Mouse (Mus musculus) heart, embryonic 12.5 days (tissue): ENCODE measurements around the gene Zc3h12c. TPM values are rescaled to one million over a fixed set of nuclear protein-coding genes. Genes with fewer than 3 reads are reported as not detected.

Experiments
- ATAC-seq: fragments of 200-750 bp; cut with Nextera tagmentation; 2 replicates; pipeline ENCODE4 v1.8.0; 2017; ENCODE audit warnings: moderate TSS enrichment, moderate library complexity; ENCODE audit not compliant: insufficient number of reproducible peaks, low FRiP score
- H3K27ac ChIP-seq: fragments of 300-500 bp; sonication (generic); 2 replicates; pipeline ENCODE4 v1.5.1; 2016; ENCODE audit warnings: mild to moderate bottlenecking, moderate library complexity; ENCODE audit not compliant: poor library complexity, severe bottlenecking
- H3K27me3 ChIP-seq: fragments of 300-500 bp; sonication (generic); replicated peaks from 2 replicates; pipeline ENCODE4 v1.6.1; 2016; ENCODE audit warnings: mild to moderate bottlenecking, moderate library complexity
- H3K36me3 ChIP-seq: fragments of 300-500 bp; sonication (generic); 2 replicates; pipeline ENCODE4 v1.6.1; 2016; ENCODE audit warnings: mild to moderate bottlenecking, moderate library complexity
- H3K4me1 ChIP-seq: fragments of 300-500 bp; sonication (generic); replicated peaks from 2 replicates; pipeline ENCODE4 v1.6.1; 2016; ENCODE audit warnings: mild to moderate bottlenecking
- H3K4me2 ChIP-seq: fragments of 300-500 bp; sonication (generic); 2 replicates; pipeline ENCODE4 v1.6.1; 2016; ENCODE audit warnings: mild to moderate bottlenecking, moderate library complexity
- H3K4me3 ChIP-seq: fragments of 300-500 bp; sonication (generic); 2 replicates; pipeline ENCODE4 v1.5.1; 2016; ENCODE audit warnings: mild to moderate bottlenecking
- H3K9ac ChIP-seq: fragments of 300-500 bp; sonication (generic); 2 replicates; pipeline ENCODE4 v1.6.1; 2016; ENCODE audit warnings: mild to moderate bottlenecking, moderate library complexity
- H3K9me3 ChIP-seq: fragments of 300-500 bp; sonication (generic); replicated peaks from 2 replicates; pipeline ENCODE4 v1.6.1; 2016; ENCODE audit warnings: mild to moderate bottlenecking, moderate library complexity
- WGBS: fragments of 180-500 bp; shearing (Covaris S2); methylation state at CpG from one replicate; pipeline ENCODE4 v1.1.7; 2016; 5-methylcytosine and 5-hydroxymethylcytosine counted together
- polyA plus RNA-seq: library from polyadenylated mRNA; unstranded; fragments of >200 nt; fragmentation: Nextera tagmentation; extraction: Ambion mirVana; gene quantifications from 2 replicates; pipeline ENCODE4 v1.2.1, GENCODE M21; 2016

The Zc3h12c gene
- polyA plus RNA-seq, 1 experiment from 2014 or later = 4.0 TPM

DNA sequence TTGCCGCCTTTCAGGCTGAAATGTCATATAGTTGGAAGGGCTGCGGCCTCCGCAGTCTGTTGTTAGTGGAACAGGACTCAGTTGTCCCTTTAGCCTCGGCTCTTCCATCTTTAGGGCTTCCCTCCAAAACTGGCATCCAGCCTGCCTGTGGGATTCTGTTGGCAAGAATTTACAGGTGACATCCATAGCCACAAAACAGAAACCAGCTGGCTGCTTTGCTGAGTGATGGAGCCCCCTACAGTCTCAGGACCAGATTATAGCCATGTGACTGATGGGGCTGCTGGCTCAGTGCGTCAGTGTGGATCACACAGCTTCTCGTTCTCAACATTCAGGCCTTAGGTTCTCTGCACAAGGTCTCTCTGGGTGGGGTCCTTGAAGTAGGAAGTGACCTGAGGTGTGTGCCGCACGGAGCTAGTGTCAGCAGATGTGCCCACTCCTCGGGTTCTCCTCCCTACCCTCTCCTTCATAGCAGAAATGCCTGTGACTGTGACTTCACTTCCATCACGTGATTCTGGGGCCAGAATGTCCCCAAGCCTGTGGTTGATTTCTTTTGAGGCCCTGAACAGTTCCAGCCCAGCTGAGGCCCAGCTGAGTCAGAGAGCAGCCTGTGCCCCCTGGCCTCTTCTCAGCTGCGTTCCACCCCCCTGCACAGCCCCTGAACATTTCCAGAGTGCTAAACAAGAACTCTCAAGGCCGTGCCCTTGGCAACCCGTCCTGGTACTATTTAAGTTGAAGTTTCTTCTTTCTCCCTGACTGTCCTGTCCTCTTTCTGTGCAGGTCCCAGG is 66.1 kb downstream of the Zc3h12c start:
- 54% methylated on average over 13 of the region's 13 CpGs for WGBS
- no peaks in the 10 kb centered on the region for H3K36me3 ChIP-seq
- no peak overlapping the region for H3K4me3 ChIP-seq
- H3K27ac ChIP-seq = peak overlapping the region; percentile 81
- no peaks in the 10 kb centered on the region for H3K27me3 ChIP-seq
- H3K9ac ChIP-seq = no peak overlapping the region
- peaks cover 25% of the 10 kb centered on the region for H3K4me1 ChIP-seq
- ATAC-seq = peak; percentile 52
- peak overlapping the region; percentile 13; the same call in 1 of the 2 replicates for H3K4me2 ChIP-seq
- no peaks in the 10 kb centered on the region for H3K9me3 ChIP-seq

- Histone ChIP-seq H3K27ac (no peak overlapping the region), H3K27me3 (no peaks in the 10 kb centered on the region), H3K9ac (0 out of 2 replicates have a peak overlapping the region, but pooled peaks have one; percentile 37), H3K4me2 (no peak overlapping the region), H3K4me1 (peaks cover 25% of the 10 kb centered on the region), H3K9me3 (no peaks in the 10 kb centered on the region), H3K36me3 (no peaks in the 10 kb centered on the region), H3K4me3 (no peak overlapping the region)
- 80% methylated on average over 14 of the region's 14 CpGs for WGBS
- ATAC-seq = no peak
Measured at GRCm38 (mm10) chr9:52100426-52100825, 67.9 kb downstream of the Zc3h12c start.

GRCm38 (mm10) chr9:52098600-52098999 is 69.8 kb downstream of the Zc3h12c start:
- Histone ChIP-seq H3K9ac (no peak overlapping the region), H3K4me1 (peaks cover 34% of the 10 kb centered on the region), H3K27ac (no peak overlapping the region), H3K4me2 (no peak overlapping the region), H3K36me3 (no peaks in the 10 kb centered on the region), H3K9me3 (no peaks in the 10 kb centered on the region), H3K27me3 (no peaks in the 10 kb centered on the region), H3K4me3 (no peak overlapping the region)
- 1% methylated on average over 7 of the region's 7 CpGs for WGBS
- ATAC-seq = no peak

GRCm38 (mm10) chr9:52097386-52097785 is 71.0 kb downstream of the Zc3h12c start:
- Histone ChIP-seq H3K27ac (no peak overlapping the region), H3K9ac (no peak overlapping the region), H3K36me3 (no peaks in the 10 kb centered on the region), H3K4me3 (no peak overlapping the region), H3K4me1 (peaks cover 34% of the 10 kb centered on the region), H3K27me3 (no peaks in the 10 kb centered on the region), H3K4me2 (no peak overlapping the region), H3K9me3 (no peaks in the 10 kb centered on the region)
- ATAC-seq = no peak
- 44% methylated on average over 1 of the region's 1 CpGs for WGBS

- H3K27ac ChIP-seq = no peak overlapping the region
- H3K27me3 ChIP-seq = no peaks in the 10 kb centered on the region
- H3K9ac ChIP-seq = no peak overlapping the region
- 65% methylated on average over 3 of the region's 3 CpGs for WGBS
- peaks cover 35% of the 10 kb centered on the region for H3K4me1 ChIP-seq
- ATAC-seq = no peak
- no peaks in the 10 kb centered on the region for H3K9me3 ChIP-seq
- no peak overlapping the region for H3K4me2 ChIP-seq
- no peaks in the 10 kb centered on the region for H3K36me3 ChIP-seq
- H3K4me3 ChIP-seq = no peak overlapping the region
Measured at GRCm38 (mm10) chr9:52095666-52096065, 72.7 kb downstream of the Zc3h12c start.

DNA sequence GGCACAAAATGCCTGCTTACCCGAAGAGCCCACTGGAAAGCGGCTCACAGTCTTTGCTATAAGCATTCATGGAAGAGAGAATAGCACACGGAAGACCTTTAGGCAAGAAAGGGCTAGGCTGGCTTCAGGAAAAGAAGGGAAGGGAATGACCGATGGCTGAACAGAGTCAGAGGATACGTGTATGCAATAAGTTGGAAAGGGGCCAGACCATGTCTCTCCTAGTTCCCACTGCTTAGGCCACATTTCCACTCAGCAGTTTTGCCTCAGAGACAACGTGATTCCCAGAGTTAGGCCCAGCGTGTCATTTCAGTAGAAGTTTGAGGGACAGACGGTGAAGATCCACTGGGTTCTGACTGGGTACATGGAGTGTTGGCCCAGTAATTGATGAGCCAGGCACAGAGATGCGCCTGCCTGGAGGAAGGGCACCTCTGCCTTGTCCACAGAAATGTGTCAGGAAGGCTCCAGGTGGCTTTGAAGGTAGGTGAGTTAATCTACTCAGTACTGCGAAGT is 73.8 kb downstream of the Zc3h12c start:
- Histone ChIP-seq H3K4me2 (no peak overlapping the region), H3K4me3 (no peak overlapping the region), H3K27ac (peak overlapping the region; percentile 68), H3K9ac (no peak overlapping the region), H3K9me3 (no peaks in the 10 kb centered on the region), H3K4me1 (peaks cover 35% of the 10 kb centered on the region), H3K36me3 (peaks cover 5% of the 10 kb centered on the region), H3K27me3 (no peaks in the 10 kb centered on the region)
- WGBS = 68% methylated on average over 10 of the region's 10 CpGs
- no peak; the same call in 1 of the 2 replicates for ATAC-seq

DNA sequence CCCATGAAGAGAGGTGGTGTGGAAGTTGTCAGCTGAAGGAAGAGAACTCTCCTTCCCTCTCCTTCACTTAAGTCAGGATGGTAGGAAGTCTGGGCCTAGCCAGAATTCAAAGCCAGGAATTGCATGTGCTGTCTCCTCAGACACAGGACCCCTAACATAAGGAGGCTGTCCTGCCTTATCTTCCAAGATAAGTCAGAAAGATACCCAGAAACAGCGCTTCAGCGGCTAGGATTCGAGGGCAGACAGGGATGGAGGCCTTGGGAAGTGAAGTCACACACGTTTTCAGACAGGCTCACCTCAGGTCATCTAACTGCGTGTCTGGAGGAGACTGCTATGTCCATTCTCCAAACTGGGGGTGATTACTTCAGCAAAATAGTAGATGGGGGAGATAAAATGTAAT is 74.4 kb downstream of the Zc3h12c start:
- H3K9me3 ChIP-seq = no peaks in the 10 kb centered on the region
- peaks cover 7% of the 10 kb centered on the region for H3K36me3 ChIP-seq
- H3K4me2 ChIP-seq = no peak overlapping the region
- peaks cover 35% of the 10 kb centered on the region for H3K4me1 ChIP-seq
- no peak for ATAC-seq
- 21% methylated on average over 5 of the region's 5 CpGs for WGBS
- 0 out of 2 replicates have a peak overlapping the region, but pooled peaks have one; percentile 8 for H3K9ac ChIP-seq
- H3K27me3 ChIP-seq = no peaks in the 10 kb centered on the region
- H3K4me3 ChIP-seq = no peak overlapping the region
- H3K27ac ChIP-seq = peak overlapping the region; percentile 68

GRCm38 (mm10) chr9:52093108-52093507 is 75.3 kb downstream of the Zc3h12c start:
- ATAC-seq = peak; percentile 74
- Histone ChIP-seq H3K4me1 (peaks cover 35% of the 10 kb centered on the region), H3K27ac (peak overlapping the region; percentile 68), H3K4me2 (0 out of 2 replicates have a peak overlapping the region, but pooled peaks have one; percentile 12), H3K4me3 (no peak overlapping the region), H3K27me3 (no peaks in the 10 kb centered on the region), H3K36me3 (peaks cover 13% of the 10 kb centered on the region), H3K9me3 (no peaks in the 10 kb centered on the region), H3K9ac (0 out of 2 replicates have a peak overlapping the region, but pooled peaks have one; percentile 19)
- WGBS = 14% methylated on average over 8 of the region's 8 CpGs

DNA sequence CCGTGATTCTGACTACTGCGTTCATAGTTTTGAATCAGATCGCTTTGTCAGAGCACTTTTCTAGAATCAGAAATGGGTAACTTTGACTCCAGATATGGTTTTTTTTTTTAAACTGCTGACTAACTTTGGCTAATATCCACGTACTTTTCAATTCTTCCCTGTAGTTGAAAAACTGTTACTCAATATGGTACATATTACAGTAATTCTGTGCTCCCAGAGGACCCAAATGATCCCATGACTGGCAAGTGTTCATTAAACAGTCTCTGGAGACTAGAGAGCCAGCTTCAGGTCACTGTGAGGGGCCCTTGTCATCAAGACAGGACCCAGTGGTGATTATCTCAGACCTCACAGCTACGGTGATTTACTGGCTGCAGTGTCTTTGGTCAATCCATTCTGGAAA is 76.1 kb downstream of the Zc3h12c start:
- Histone ChIP-seq H3K9ac (no peak overlapping the region), H3K4me2 (no peak overlapping the region), H3K4me3 (no peak overlapping the region), H3K9me3 (no peaks in the 10 kb centered on the region), H3K27me3 (no peaks in the 10 kb centered on the region), H3K36me3 (peaks cover 21% of the 10 kb centered on the region), H3K4me1 (peaks cover 35% of the 10 kb centered on the region), H3K27ac (no peak overlapping the region)
- no peak for ATAC-seq
- WGBS = 72% methylated on average over 5 of the region's 5 CpGs

DNA sequence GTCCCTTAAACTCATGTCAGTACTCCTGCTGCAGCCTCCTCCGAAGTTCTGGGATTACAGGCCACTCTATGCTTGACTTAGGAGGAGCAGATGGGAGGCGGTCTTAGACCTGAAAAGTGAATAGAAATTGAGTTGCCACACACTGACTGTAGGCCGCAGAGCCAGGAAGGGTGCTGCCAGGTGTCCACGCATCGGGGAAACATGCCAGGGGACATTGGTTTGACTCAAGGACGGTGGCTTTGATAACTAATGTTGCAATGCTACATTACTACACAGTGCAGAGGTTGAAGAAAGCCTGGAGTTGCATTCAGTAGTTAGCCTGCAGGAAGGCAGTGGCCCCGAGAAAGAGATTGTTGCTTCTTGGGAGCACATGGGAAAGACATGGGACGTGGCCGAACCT is 76.6 kb downstream of the Zc3h12c start:
- Histone ChIP-seq H3K4me2 (no peak overlapping the region), H3K9ac (no peak overlapping the region), H3K36me3 (peaks cover 27% of the 10 kb centered on the region), H3K27me3 (no peaks in the 10 kb centered on the region), H3K9me3 (no peaks in the 10 kb centered on the region), H3K27ac (no peak overlapping the region), H3K4me3 (no peak overlapping the region), H3K4me1 (peaks cover 35% of the 10 kb centered on the region)
- WGBS = 81% methylated on average over 9 of the region's 9 CpGs
- no peak for ATAC-seq

DNA sequence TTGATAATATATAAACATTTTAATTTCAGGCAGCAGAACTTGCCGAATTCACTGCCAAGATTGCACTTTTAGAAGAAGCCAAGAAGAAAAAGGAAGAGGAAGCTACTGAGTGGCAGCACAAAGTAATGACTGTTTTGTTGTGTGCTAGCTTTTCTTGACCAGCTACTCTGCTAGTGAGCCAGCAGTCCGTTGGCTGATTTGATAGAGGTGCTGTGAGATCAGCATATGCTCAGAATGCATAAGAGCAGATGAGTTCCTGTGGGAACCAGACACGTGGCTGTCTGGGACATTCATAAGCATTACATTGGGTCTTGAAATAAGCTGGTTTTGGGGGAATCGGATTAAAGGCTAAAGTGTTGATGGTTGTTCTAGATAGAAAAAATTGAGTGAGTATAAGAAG is 86.0 kb downstream of the Zc3h12c start:
- Histone ChIP-seq H3K36me3 (peaks cover 69% of the 10 kb centered on the region), H3K9me3 (no peaks in the 10 kb centered on the region), H3K4me2 (no peak overlapping the region), H3K9ac (no peak overlapping the region), H3K4me1 (no peaks in the 10 kb centered on the region), H3K27me3 (no peaks in the 10 kb centered on the region), H3K27ac (no peak overlapping the region), H3K4me3 (no peak overlapping the region)
- no peak for ATAC-seq
- WGBS = 77% methylated on average over 4 of the region's 4 CpGs
